Mouse (Mus musculus): ENCODE results near the gene Rbl1.

- TF ChIP-seq CTCF (conservative IDR thresholded peaks at IDR 0.05; ENCODE audit: insufficient read depth, insufficient read length, low read depth, low read length) (no peak), POLR2A (IDR thresholded peaks at IDR 0.05; ENCODE audit: low read depth, low read length) (no peak)
Observed at GRCm38 (mm10) chr2:157137959-157138731, 66.2 kb downstream of the Rbl1 start.

Data from kidney, adult 2 months (tissue).